Mouse (Mus musculus): ENCODE data around the gene Uggt2. TPM values are rescaled to one million over a fixed set of nuclear protein-coding genes. Genes with fewer than 3 reads are reported as not detected.

The Uggt2 gene
- polyA plus RNA-seq, 1 experiment: 2.6 TPM

DNA sequence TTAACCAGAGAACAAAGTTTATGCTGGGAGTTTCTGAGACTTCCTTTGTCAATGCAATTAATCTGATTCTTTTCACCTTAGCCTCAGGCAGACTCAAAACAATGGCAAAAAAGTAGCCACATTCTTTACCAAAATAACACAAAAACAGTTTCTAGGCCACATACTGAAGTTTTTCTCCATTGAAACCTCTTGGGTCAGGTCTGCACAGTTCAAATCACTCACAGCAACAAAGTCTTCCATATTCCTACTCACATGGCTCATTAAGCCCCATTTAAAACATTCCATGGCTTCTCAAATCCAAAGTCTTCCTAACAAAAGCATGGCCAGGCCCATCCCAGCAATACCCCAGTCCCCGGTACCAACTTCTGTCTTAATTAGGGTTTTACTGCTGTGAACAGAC lies 46.3 kb downstream of the Uggt2 start:
- Histone ChIP-seq H3K79me2 (ENCODE audit: control insufficient read depth, insufficient read depth) (no peaks in the 10 kb centered on the region), H3K27me3 (ENCODE audit: control insufficient read depth, insufficient read depth, insufficient read length) (no peaks in the 10 kb centered on the region), H3K79me3 (ENCODE audit: low read depth) (no peaks in the 10 kb centered on the region), H3ac (ENCODE audit: control insufficient read depth, insufficient read length, low read depth) (no peak overlapping the region), H3K36me3 (ENCODE audit: control insufficient read depth, insufficient read depth) (peaks cover 13% of the 10 kb centered on the region), H3K4me3 (ENCODE audit: insufficient read depth, poor library complexity, severe bottlenecking) (no peak overlapping the region)
- TF ChIP-seq FOSL1 (IDR thresholded peaks at IDR 0.05; ENCODE audit: insufficient read depth, low read length, poor library complexity, severe bottlenecking) (no peak), CTCF (IDR thresholded peaks at IDR 0.05; ENCODE audit: control insufficient read depth, insufficient read depth, insufficient read length) (no peak), USF1 (IDR thresholded peaks at IDR 0.05; ENCODE audit: low read depth) (no peak), MYOG (IDR thresholded peaks at IDR 0.05; ENCODE audit: control insufficient read depth, extremely low read depth, insufficient read length) (no peak), CEBPB (IDR thresholded peaks at IDR 0.05; ENCODE audit: low read depth) (no peak), MAX (IDR thresholded peaks at IDR 0.05) (no peak), MYOD1 (IDR thresholded peaks at IDR 0.05; ENCODE audit: control insufficient read depth, insufficient read length, low read depth) (no peak)

GRCm38 (mm10) chr14:119052361-119052760 lies 46.9 kb downstream of the Uggt2 start:
- H3ac ChIP-seq (ENCODE audit: control insufficient read depth, insufficient read length, low read depth): no peak overlapping the region
- H3K4me3 ChIP-seq (ENCODE audit: insufficient read depth, poor library complexity, severe bottlenecking): no peak overlapping the region
- no peaks in the 10 kb centered on the region for H3K27me3 ChIP-seq (ENCODE audit: control insufficient read depth, insufficient read depth, insufficient read length)
- TF ChIP-seq MYOG (IDR thresholded peaks at IDR 0.05; ENCODE audit: control insufficient read depth, extremely low read depth, insufficient read length): no peak
- TF ChIP-seq CTCF (IDR thresholded peaks at IDR 0.05; ENCODE audit: control insufficient read depth, insufficient read depth, insufficient read length): no peak
- TF ChIP-seq USF1 (IDR thresholded peaks at IDR 0.05; ENCODE audit: low read depth): no peak
- TF ChIP-seq FOSL1 (IDR thresholded peaks at IDR 0.05; ENCODE audit: insufficient read depth, low read length, poor library complexity, severe bottlenecking): no peak
- TF ChIP-seq MAX (IDR thresholded peaks at IDR 0.05): no peak
- no peak for TF ChIP-seq MYOD1 (IDR thresholded peaks at IDR 0.05; ENCODE audit: control insufficient read depth, insufficient read length, low read depth)
- no peak for TF ChIP-seq CEBPB (IDR thresholded peaks at IDR 0.05; ENCODE audit: low read depth)
- H3K79me2 ChIP-seq (ENCODE audit: control insufficient read depth, insufficient read depth): no peaks in the 10 kb centered on the region
- no peaks in the 10 kb centered on the region for H3K79me3 ChIP-seq (ENCODE audit: low read depth)
- H3K36me3 ChIP-seq (ENCODE audit: control insufficient read depth, insufficient read depth): peaks cover 13% of the 10 kb centered on the region

DNA sequence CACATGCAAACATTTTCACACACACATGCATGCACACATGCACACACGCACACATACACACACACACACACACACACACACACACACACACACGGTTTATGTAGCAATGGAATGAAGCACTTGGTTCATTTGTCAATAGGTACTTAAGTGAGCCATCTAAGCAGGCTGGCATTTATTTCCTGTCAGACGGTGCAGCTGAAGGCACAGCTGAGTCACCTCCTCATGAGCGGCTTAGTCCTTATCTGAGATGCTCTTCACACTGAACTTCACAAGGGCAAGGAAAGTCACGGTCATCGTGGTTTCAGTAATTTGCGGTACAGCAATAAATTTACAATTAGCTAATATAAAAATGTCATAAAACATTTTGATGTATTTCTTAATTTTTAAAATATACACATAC lies 55.5 kb downstream of the Uggt2 start:
- Histone ChIP-seq H3K4me3 (ENCODE audit: insufficient read depth, poor library complexity, severe bottlenecking) (no peak overlapping the region), H3K79me2 (ENCODE audit: control insufficient read depth, insufficient read depth) (no peaks in the 10 kb centered on the region), H3ac (ENCODE audit: control insufficient read depth, insufficient read length, low read depth) (no peak overlapping the region), H3K79me3 (ENCODE audit: low read depth) (no peaks in the 10 kb centered on the region), H3K27me3 (ENCODE audit: control insufficient read depth, insufficient read depth, insufficient read length) (no peaks in the 10 kb centered on the region), H3K36me3 (ENCODE audit: control insufficient read depth, insufficient read depth) (peaks cover 10% of the 10 kb centered on the region)
- TF ChIP-seq USF1 (IDR thresholded peaks at IDR 0.05; ENCODE audit: low read depth) (no peak), FOSL1 (IDR thresholded peaks at IDR 0.05; ENCODE audit: insufficient read depth, low read length, poor library complexity, severe bottlenecking) (peak; percentile 9), CEBPB (IDR thresholded peaks at IDR 0.05; ENCODE audit: low read depth) (no peak)

DNA sequence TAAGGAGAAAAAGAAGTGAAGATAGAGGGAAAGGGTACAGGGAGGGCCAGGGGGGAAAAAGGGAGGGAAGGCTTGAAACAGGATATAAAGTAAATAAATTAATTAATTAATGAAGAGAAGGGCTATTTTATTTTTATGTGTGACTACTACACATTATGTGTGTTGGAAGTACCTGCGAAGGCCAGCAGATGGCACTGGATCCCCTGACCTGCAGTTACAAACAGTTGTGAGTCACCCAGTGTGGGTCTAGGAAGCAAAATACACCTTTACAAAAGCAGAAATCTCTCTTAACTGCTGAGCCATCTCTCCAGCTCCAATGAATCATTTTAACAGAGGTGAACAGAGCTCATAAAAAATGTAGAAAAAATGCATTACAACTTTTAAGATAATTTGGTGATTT lies 59.0 kb downstream of the Uggt2 start:
- TF ChIP-seq USF1 (IDR thresholded peaks at IDR 0.05; ENCODE audit: low read depth): no peak
- TF ChIP-seq CEBPB (IDR thresholded peaks at IDR 0.05; ENCODE audit: low read depth): no peak
- no peak for TF ChIP-seq CTCF (IDR thresholded peaks at IDR 0.05; ENCODE audit: control insufficient read depth, insufficient read depth, insufficient read length)
- Histone ChIP-seq H3K4me3 (ENCODE audit: insufficient read depth, poor library complexity, severe bottlenecking) (no peak overlapping the region), H3K79me3 (ENCODE audit: low read depth) (no peaks in the 10 kb centered on the region), H3K36me3 (ENCODE audit: control insufficient read depth, insufficient read depth) (peaks cover 7% of the 10 kb centered on the region), H3K79me2 (ENCODE audit: control insufficient read depth, insufficient read depth) (no peaks in the 10 kb centered on the region), H3K27me3 (ENCODE audit: control insufficient read depth, insufficient read depth, insufficient read length) (no peaks in the 10 kb centered on the region), H3ac (ENCODE audit: control insufficient read depth, insufficient read length, low read depth) (no peak overlapping the region)

DNA sequence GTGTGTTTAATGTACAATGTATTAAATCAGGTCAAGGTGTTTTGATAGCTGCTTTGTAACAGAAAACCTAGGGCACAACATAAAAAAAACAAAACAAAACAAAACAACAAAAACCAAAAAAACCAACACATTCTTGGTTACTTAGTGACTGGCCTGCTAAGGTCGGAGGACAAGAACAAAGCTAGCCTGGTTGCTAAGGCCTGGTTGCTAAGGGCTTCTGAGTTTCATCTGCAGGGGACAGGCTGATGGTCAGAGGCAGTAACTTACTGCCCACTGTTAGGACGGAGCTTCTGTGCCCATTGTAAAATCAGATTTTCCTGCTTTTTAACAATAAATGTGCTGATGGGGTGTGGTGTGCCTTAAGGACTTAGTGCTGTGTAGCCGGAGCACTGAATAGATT lies 61.5 kb downstream of the Uggt2 start:
- Histone ChIP-seq H3K79me3 (ENCODE audit: low read depth) (no peaks in the 10 kb centered on the region), H3K27me3 (ENCODE audit: control insufficient read depth, insufficient read depth, insufficient read length) (no peaks in the 10 kb centered on the region), H3K36me3 (ENCODE audit: control insufficient read depth, insufficient read depth) (peaks cover 18% of the 10 kb centered on the region), H3ac (ENCODE audit: control insufficient read depth, insufficient read length, low read depth) (no peak overlapping the region), H3K79me2 (ENCODE audit: control insufficient read depth, insufficient read depth) (no peaks in the 10 kb centered on the region), H3K4me3 (ENCODE audit: insufficient read depth, poor library complexity, severe bottlenecking) (no peak overlapping the region)
- no peak for TF ChIP-seq MYOD1 (IDR thresholded peaks at IDR 0.05; ENCODE audit: control insufficient read depth, insufficient read length, low read depth)
- no peak for TF ChIP-seq CEBPB (IDR thresholded peaks at IDR 0.05; ENCODE audit: low read depth)
- no peak for TF ChIP-seq USF1 (IDR thresholded peaks at IDR 0.05; ENCODE audit: low read depth)

GRCm38 (mm10) chr14:119037076-119037683 lies 62.0 kb downstream of the Uggt2 start:
- Histone ChIP-seq H3ac (ENCODE audit: control insufficient read depth, insufficient read length, low read depth) (no peak overlapping the region), H3K36me3 (ENCODE audit: control insufficient read depth, insufficient read depth) (peaks cover 16% of the 10 kb centered on the region), H3K4me3 (ENCODE audit: insufficient read depth, poor library complexity, severe bottlenecking) (no peak overlapping the region), H3K79me2 (ENCODE audit: control insufficient read depth, insufficient read depth) (no peaks in the 10 kb centered on the region), H3K79me3 (ENCODE audit: low read depth) (no peaks in the 10 kb centered on the region), H3K27me3 (ENCODE audit: control insufficient read depth, insufficient read depth, insufficient read length) (no peaks in the 10 kb centered on the region)
- TF ChIP-seq MAX (IDR thresholded peaks at IDR 0.05): no peak
- TF ChIP-seq MYOG (IDR thresholded peaks at IDR 0.05; ENCODE audit: control insufficient read depth, extremely low read depth, insufficient read length): no peak
- TF ChIP-seq MYOD1 (IDR thresholded peaks at IDR 0.05; ENCODE audit: control insufficient read depth, insufficient read length, low read depth): no peak
- no peak for TF ChIP-seq CTCF (IDR thresholded peaks at IDR 0.05; ENCODE audit: control insufficient read depth, insufficient read depth, insufficient read length)
- TF ChIP-seq CEBPB (IDR thresholded peaks at IDR 0.05; ENCODE audit: low read depth): no peak
- TF ChIP-seq USF1 (IDR thresholded peaks at IDR 0.05; ENCODE audit: low read depth): no peak
- TF ChIP-seq FOSL1 (IDR thresholded peaks at IDR 0.05; ENCODE audit: insufficient read depth, low read length, poor library complexity, severe bottlenecking): no peak
